Mouse (Mus musculus) liver, embryonic 16.5 days (tissue): ENCODE data around the gene Icosl. TPM values are rescaled to one million over a fixed set of nuclear protein-coding genes. Genes with fewer than 3 reads are reported as not detected.
A peak's percentile ranks its signal among the peaks of the same experiment; 100 is the strongest.

Source experiments
- ATAC-seq: fragments of 200-750 bp; cut with Nextera tagmentation; 2 replicates; pipeline ENCODE4 v1.8.0; 2017; ENCODE audit warnings: low read depth, mild to moderate bottlenecking, moderate number of reproducible peaks, moderate library complexity
- H3K27ac ChIP-seq: fragments of 300-500 bp; sonication (generic); 2 replicates; pipeline ENCODE4 v1.5.1; 2014; ENCODE audit warnings: mild to moderate bottlenecking, low read length
- H3K27me3 ChIP-seq: fragments of 300-500 bp; sonication (generic); 2 replicates; pipeline ENCODE4 v1.6.1; 2014; ENCODE audit warnings: low read depth, low read length, mixed read lengths; ENCODE audit not compliant: control insufficient read depth, insufficient read depth
- H3K36me3 ChIP-seq: fragments of 300-500 bp; sonication (generic); 2 replicates; pipeline ENCODE4 v1.6.1; 2014; ENCODE audit warnings: mild to moderate bottlenecking; ENCODE audit not compliant: control insufficient read depth, insufficient read depth
- H3K4me1 ChIP-seq: fragments of 300-500 bp; sonication (generic); 2 replicates; pipeline ENCODE4 v1.6.1; 2014; ENCODE audit warnings: low read depth, low read length, mixed read lengths; ENCODE audit not compliant: control insufficient read depth
- H3K4me2 ChIP-seq: fragments of 300-500 bp; sonication (generic); 2 replicates; pipeline ENCODE4 v1.6.1; 2014; ENCODE audit warnings: low read depth, low read length, mixed read lengths
- H3K4me3 ChIP-seq: fragments of 300-500 bp; sonication (generic); 2 replicates; pipeline ENCODE4 v1.5.1; 2014; ENCODE audit warnings: low read depth, mild to moderate bottlenecking, low read length
- H3K9ac ChIP-seq: fragments of 300-500 bp; sonication (generic); 2 replicates; pipeline ENCODE4 v1.6.1; 2014; ENCODE audit warnings: low read depth, low read length
- H3K9me3 ChIP-seq: fragments of 300-500 bp; sonication (generic); replicated peaks from 2 replicates; pipeline ENCODE4 v1.6.1; 2016; ENCODE audit warnings: low read length; ENCODE audit not compliant: control insufficient read depth
- WGBS: fragments of 180-500 bp; shearing (Covaris S2); extraction: QIAGEN DNeasy Blood & Tissue Kit; methylation state at CpG from one replicate; pipeline ENCODE4 v1.1.7; 2014; ENCODE audit not compliant: insufficient replicate concordance; 5-methylcytosine and 5-hydroxymethylcytosine counted together
- polyA plus RNA-seq: library from polyadenylated mRNA; unstranded; fragments of >200 nt; fragmentation: Nextera tagmentation; extraction: Ambion mirVana; gene quantifications from 2 replicates; pipeline ENCODE4 v1.2.1, GENCODE M21; 2015

Gene Icosl
- polyA plus RNA-seq, 1 experiment from 2014 or later: 1.5 TPM

GRCm38 (mm10) chr10:78063122-78063521, 6.0 kb upstream of the Icosl start:
- Histone ChIP-seq H3K9ac (no peak overlapping the region), H3K4me1 (no peaks in the 10 kb centered on the region), H3K27me3 (no peaks in the 10 kb centered on the region), H3K4me3 (no peak overlapping the region), H3K27ac (no peak overlapping the region), H3K36me3 (no peaks in the 10 kb centered on the region), H3K9me3 (no peaks in the 10 kb centered on the region), H3K4me2 (no peak overlapping the region)
- no peak for ATAC-seq
- WGBS: 50% methylated on average over 9 of the region's 9 CpGs

GRCm38 (mm10) chr10:78067226-78067625, 1.9 kb upstream of the Icosl start:
- WGBS: 27% methylated on average over 4 of the region's 4 CpGs
- Histone ChIP-seq H3K36me3 (no peaks in the 10 kb centered on the region), H3K27ac (no peak overlapping the region), H3K27me3 (peaks cover 25% of the 10 kb centered on the region), H3K4me1 (no peaks in the 10 kb centered on the region; the same call in 1 of the 2 replicates), H3K9ac (no peak overlapping the region), H3K9me3 (no peaks in the 10 kb centered on the region), H3K4me3 (no peak overlapping the region), H3K4me2 (no peak overlapping the region)
- ATAC-seq: no peak

- WGBS: 15% methylated on average over 11 of the region's 11 CpGs
- H3K9me3 ChIP-seq: no peaks in the 10 kb centered on the region
- no peak overlapping the region for H3K27ac ChIP-seq
- H3K4me2 ChIP-seq: peak overlapping the region; percentile 72
- H3K4me3 ChIP-seq: peak overlapping the region; percentile 65
- no peaks in the 10 kb centered on the region for H3K36me3 ChIP-seq
- H3K4me1 ChIP-seq: no peaks in the 10 kb centered on the region; the same call in 1 of the 2 replicates
- no peak overlapping the region; the same call in 1 of the 2 replicates for H3K9ac ChIP-seq
- no peak for ATAC-seq
- H3K27me3 ChIP-seq: peaks cover 25% of the 10 kb centered on the region
These were observed 561 bp upstream of the Icosl start for GRCm38 (mm10) chr10:78068541-78068940.

GRCm38 (mm10) chr10:78074151-78074550, 5.0 kb downstream of the Icosl start:
- 55% methylated on average over 4 of the region's 4 CpGs for WGBS
- H3K36me3 ChIP-seq: no peaks in the 10 kb centered on the region; the same call in 1 of the 2 replicates
- no peak overlapping the region for H3K9ac ChIP-seq
- H3K4me2 ChIP-seq: no peak overlapping the region
- peaks cover 16% of the 10 kb centered on the region for H3K27me3 ChIP-seq
- no peak overlapping the region for H3K4me3 ChIP-seq
- no peak for ATAC-seq
- no peak overlapping the region for H3K27ac ChIP-seq
- no peaks in the 10 kb centered on the region for H3K4me1 ChIP-seq
- no peaks in the 10 kb centered on the region for H3K9me3 ChIP-seq

- Histone ChIP-seq H3K4me1 (no peaks in the 10 kb centered on the region), H3K27ac (no peak overlapping the region), H3K36me3 (no peaks in the 10 kb centered on the region; the same call in 1 of the 2 replicates), H3K9ac (no peak overlapping the region), H3K9me3 (no peaks in the 10 kb centered on the region), H3K4me2 (no peak overlapping the region), H3K27me3 (peaks cover 7% of the 10 kb centered on the region), H3K4me3 (no peak overlapping the region)
- 23% methylated on average over 11 of the region's 11 CpGs for WGBS
- ATAC-seq: no peak
These were observed 5.9 kb downstream of the Icosl start for GRCm38 (mm10) chr10:78074977-78075376.

DNA sequence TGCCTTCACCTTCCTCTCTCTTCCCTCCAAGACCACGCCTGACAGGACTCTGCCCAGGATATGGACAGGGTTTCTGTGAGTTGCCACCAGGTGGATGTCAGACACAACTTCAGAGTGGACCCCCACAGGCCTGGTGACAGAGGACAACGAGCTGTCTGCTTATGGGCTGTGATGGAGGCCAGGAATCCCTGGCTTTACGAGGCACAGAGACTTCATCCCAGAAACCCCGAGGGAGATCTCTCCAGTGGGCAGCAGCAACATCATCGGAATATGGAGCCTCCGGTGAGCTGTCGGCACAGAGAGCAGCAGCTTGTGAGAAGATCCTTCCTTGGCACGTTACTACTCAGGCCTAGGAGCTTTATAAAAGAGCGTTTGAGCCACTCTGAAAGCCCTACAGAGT, 8.8 kb downstream of the Icosl start:
- WGBS: 63% methylated on average over 9 of the region's 9 CpGs
- Histone ChIP-seq H3K4me2 (no peak overlapping the region), H3K9me3 (no peaks in the 10 kb centered on the region), H3K36me3 (no peaks in the 10 kb centered on the region; the same call in 1 of the 2 replicates), H3K4me3 (no peak overlapping the region), H3K27ac (no peak overlapping the region), H3K27me3 (no peaks in the 10 kb centered on the region), H3K9ac (no peak overlapping the region), H3K4me1 (no peaks in the 10 kb centered on the region)
- ATAC-seq: no peak

DNA sequence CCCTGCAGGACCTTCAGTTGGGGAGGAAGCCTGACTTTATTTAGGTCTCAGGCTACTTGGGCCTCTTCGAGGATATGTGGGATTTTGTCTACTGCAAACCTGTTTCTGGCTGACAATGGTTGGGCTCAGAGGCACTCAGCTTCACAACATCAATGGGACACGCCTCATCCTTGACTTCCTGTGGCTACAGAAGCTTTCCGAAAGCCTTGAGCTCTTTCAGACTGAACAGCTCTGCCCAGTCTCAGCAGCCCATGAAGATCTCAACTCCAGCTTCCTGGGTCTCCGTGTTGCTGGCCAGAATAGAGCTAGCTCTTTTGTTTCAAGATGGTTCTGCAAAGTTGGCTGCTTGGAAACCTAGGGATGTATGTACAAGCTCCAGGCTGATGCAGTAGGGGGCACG, 9.2 kb downstream of the Icosl start:
- no peak for ATAC-seq
- WGBS: 42% methylated on average over 5 of the region's 5 CpGs
- Histone ChIP-seq H3K9me3 (no peaks in the 10 kb centered on the region), H3K4me1 (no peaks in the 10 kb centered on the region), H3K4me2 (no peak overlapping the region), H3K27ac (no peak overlapping the region), H3K36me3 (no peaks in the 10 kb centered on the region; the same call in 1 of the 2 replicates), H3K4me3 (no peak overlapping the region), H3K9ac (no peak overlapping the region), H3K27me3 (no peaks in the 10 kb centered on the region)

- H3K4me2 ChIP-seq: no peak overlapping the region
- no peak for ATAC-seq
- no peaks in the 10 kb centered on the region for H3K9me3 ChIP-seq
- no peak overlapping the region for H3K4me3 ChIP-seq
- H3K4me1 ChIP-seq: no peaks in the 10 kb centered on the region
- WGBS: 57% methylated on average over 4 of the region's 4 CpGs
- H3K27ac ChIP-seq: no peak overlapping the region
- no peak overlapping the region for H3K9ac ChIP-seq
- H3K36me3 ChIP-seq: no peaks in the 10 kb centered on the region; the same call in 1 of the 2 replicates
- no peaks in the 10 kb centered on the region for H3K27me3 ChIP-seq
These were observed 11.0 kb downstream of the Icosl start for GRCm38 (mm10) chr10:78079955-78080591.

GRCm38 (mm10) chr10:78084073-78084472, 15.0 kb downstream of the Icosl start:
- ATAC-seq: no peak
- no peaks in the 10 kb centered on the region for H3K9me3 ChIP-seq
- no peak overlapping the region for H3K4me2 ChIP-seq
- no peaks in the 10 kb centered on the region for H3K4me1 ChIP-seq
- no peak overlapping the region for H3K4me3 ChIP-seq
- no peak overlapping the region for H3K9ac ChIP-seq
- WGBS: 21% methylated on average over 1 of the region's 1 CpGs
- no peaks in the 10 kb centered on the region for H3K27me3 ChIP-seq
- no peak overlapping the region for H3K27ac ChIP-seq
- H3K36me3 ChIP-seq: no peaks in the 10 kb centered on the region
